Mouse (Mus musculus) midbrain, embryonic 15.5 days (tissue): ENCODE data around the gene Ubash3b. TPM values are rescaled to one million over a fixed set of nuclear protein-coding genes. Genes with fewer than 3 reads are reported as not detected.

Experiments
- ATAC-seq: fragments of 200-750 bp; cut with Nextera tagmentation; replicated peaks from 2 replicates; pipeline ENCODE4 v1.8.0; 2017; ENCODE audit warnings: moderate TSS enrichment
- H3K27ac ChIP-seq: fragments of 300-500 bp; sonication (generic); 2 replicates; pipeline ENCODE4 v1.5.1; 2015; ENCODE audit warnings: mild to moderate bottlenecking, inconsistent platforms
- H3K27me3 ChIP-seq: fragments of 300-500 bp; sonication (generic); replicated peaks from 2 replicates; pipeline ENCODE4 v1.6.1; 2015; ENCODE audit warnings: inconsistent platforms
- H3K36me3 ChIP-seq: fragments of 300-500 bp; sonication (generic); replicated peaks from 2 replicates; pipeline ENCODE4 v1.6.1; 2015; ENCODE audit warnings: inconsistent platforms
- H3K4me1 ChIP-seq: fragments of 300-500 bp; sonication (generic); 2 replicates; pipeline ENCODE4 v1.6.1; 2015; ENCODE audit warnings: inconsistent platforms
- H3K4me2 ChIP-seq: fragments of 300-500 bp; sonication (generic); 2 replicates; pipeline ENCODE4 v1.6.1; 2015; ENCODE audit warnings: inconsistent platforms, mild to moderate bottlenecking, moderate library complexity
- H3K4me3 ChIP-seq: fragments of 300-500 bp; sonication (generic); 2 replicates; pipeline ENCODE4 v1.5.1; 2015; ENCODE audit warnings: mild to moderate bottlenecking, inconsistent platforms
- H3K9ac ChIP-seq: fragments of 300-500 bp; sonication (generic); 2 replicates; pipeline ENCODE4 v1.6.1; 2015; ENCODE audit warnings: mild to moderate bottlenecking, inconsistent platforms
- H3K9me3 ChIP-seq: fragments of 300-500 bp; sonication (generic); 2 replicates; pipeline ENCODE4 v1.6.1; 2016; ENCODE audit warnings: inconsistent platforms
- WGBS: fragments of 180-500 bp; shearing (Covaris S2); methylation state at CpG from one replicate; pipeline ENCODE4 v1.1.7; 2015; ENCODE audit warnings: mixed read lengths; 5-methylcytosine and 5-hydroxymethylcytosine counted together
- polyA plus RNA-seq: library from polyadenylated mRNA; unstranded; fragments of >200 nt; fragmentation: Nextera tagmentation; extraction: Ambion mirVana; gene quantifications from 2 replicates; pipeline ENCODE4 v1.2.1, GENCODE M21; 2015

Ubash3b gene
- polyA plus RNA-seq, 1 experiment from 2014 or later = 23.9 TPM

DNA sequence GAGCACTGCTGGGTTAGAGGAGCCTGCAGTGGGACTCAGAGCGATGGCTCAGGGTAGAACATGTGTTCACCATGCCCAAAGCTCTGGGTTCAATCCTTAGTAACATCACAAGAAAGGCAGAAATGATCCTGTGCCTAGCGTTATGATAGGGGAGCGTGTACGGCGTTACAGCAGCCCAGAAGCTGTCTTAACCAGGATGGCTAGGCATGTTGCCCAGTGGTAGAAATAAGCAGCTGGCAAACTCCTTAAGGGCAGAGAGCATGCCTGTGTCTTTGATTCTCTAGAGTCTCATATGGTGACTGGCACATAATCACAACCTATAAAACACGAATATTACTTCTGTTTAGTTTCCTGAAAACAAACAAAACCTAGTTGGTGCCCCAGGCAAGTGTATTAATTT lies 170.0 kb downstream of the Ubash3b start:
- 79% methylated on average over 6 of the region's 6 CpGs for WGBS
- Histone ChIP-seq H3K9me3 (no peaks in the 10 kb centered on the region), H3K27me3 (no peaks in the 10 kb centered on the region), H3K4me2 (no peak overlapping the region), H3K27ac (no peak overlapping the region), H3K9ac (no peak overlapping the region), H3K4me3 (no peak overlapping the region), H3K36me3 (no peaks in the 10 kb centered on the region), H3K4me1 (peaks cover 4% of the 10 kb centered on the region)
- no peak for ATAC-seq

GRCm38 (mm10) chr9:40989940-40990588 lies 171.4 kb downstream of the Ubash3b start:
- no peaks in the 10 kb centered on the region for H3K36me3 ChIP-seq
- no peak overlapping the region for H3K4me2 ChIP-seq
- H3K27me3 ChIP-seq = no peaks in the 10 kb centered on the region
- H3K9ac ChIP-seq = peak overlapping the region; percentile 8; the same call in 1 of the 2 replicates
- peak overlapping the region; percentile 31 for H3K27ac ChIP-seq
- H3K9me3 ChIP-seq = no peaks in the 10 kb centered on the region
- H3K4me1 ChIP-seq = peaks cover 4% of the 10 kb centered on the region
- 37% methylated on average over 4 of the region's 4 CpGs for WGBS
- peak; percentile 85 for ATAC-seq
- no peak overlapping the region for H3K4me3 ChIP-seq

DNA sequence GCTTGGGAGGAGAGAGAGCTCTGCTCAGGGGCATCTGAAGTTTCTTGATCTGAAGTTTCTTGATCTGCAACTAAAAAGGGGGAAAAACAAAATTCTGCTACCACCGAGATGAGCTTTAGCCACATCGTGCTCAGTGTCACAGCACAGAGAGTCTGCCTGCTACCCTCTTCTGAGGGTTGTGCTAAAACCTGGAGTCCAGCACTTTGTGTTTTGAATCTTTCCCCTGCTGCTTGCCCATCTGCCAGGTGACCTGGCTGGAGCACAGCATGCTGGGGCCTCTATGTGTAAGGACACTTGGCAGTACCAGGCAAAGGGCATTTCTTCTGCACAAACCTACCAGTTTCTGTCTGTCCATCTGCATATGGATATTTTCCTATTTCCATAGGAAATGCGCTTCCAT lies 177.2 kb downstream of the Ubash3b start:
- H3K9me3 ChIP-seq = no peaks in the 10 kb centered on the region
- no peak overlapping the region for H3K27ac ChIP-seq
- H3K4me3 ChIP-seq = no peak overlapping the region
- H3K4me2 ChIP-seq = no peak overlapping the region
- no peaks in the 10 kb centered on the region for H3K36me3 ChIP-seq
- ATAC-seq = no peak
- no peaks in the 10 kb centered on the region for H3K27me3 ChIP-seq
- WGBS = 79% methylated on average over 3 of the region's 3 CpGs
- H3K9ac ChIP-seq = no peak overlapping the region
- H3K4me1 ChIP-seq = no peaks in the 10 kb centered on the region

DNA sequence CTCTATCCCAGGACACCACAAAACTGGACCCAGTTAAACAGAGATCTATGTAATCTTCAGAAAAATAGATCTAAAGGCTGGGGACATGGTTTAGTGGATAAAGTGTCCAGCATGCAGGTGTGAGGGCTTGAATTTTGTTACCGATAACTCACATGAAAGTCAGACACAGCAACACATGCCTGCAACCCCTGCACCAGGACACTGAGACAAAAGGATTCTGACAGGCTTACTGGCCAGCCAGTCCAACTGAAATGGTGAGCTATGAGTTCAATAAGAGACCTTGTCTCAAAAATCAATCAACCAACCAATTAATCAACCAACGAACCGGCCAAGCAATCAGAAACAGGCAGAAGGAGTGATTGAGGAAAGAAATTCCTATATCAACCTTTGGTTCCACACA lies 177.7 kb downstream of the Ubash3b start:
- ATAC-seq = no peak
- H3K4me2 ChIP-seq = no peak overlapping the region
- WGBS = 85% methylated on average over 3 of the region's 3 CpGs

GRCm38 (mm10) chr9:40982480-40982879 lies 179.0 kb downstream of the Ubash3b start:
- Histone ChIP-seq H3K27ac (peak overlapping the region; percentile 26; the same call in 1 of the 2 replicates), H3K27me3 (no peaks in the 10 kb centered on the region), H3K36me3 (no peaks in the 10 kb centered on the region), H3K9me3 (no peaks in the 10 kb centered on the region), H3K4me3 (no peak overlapping the region), H3K4me1 (no peaks in the 10 kb centered on the region), H3K9ac (no peak overlapping the region), H3K4me2 (no peak overlapping the region)
- 32% methylated on average over 6 of the region's 6 CpGs for WGBS
- no peak for ATAC-seq

More for the DNA sequence above, 177.7 kb downstream of the Ubash3b start:
- Histone ChIP-seq H3K27ac (no peak overlapping the region), H3K27me3 (no peaks in the 10 kb centered on the region), H3K36me3 (no peaks in the 10 kb centered on the region), H3K4me3 (no peak overlapping the region), H3K4me1 (no peaks in the 10 kb centered on the region), H3K9me3 (no peaks in the 10 kb centered on the region), H3K9ac (no peak overlapping the region)

- no peak overlapping the region for H3K4me2 ChIP-seq
- no peak overlapping the region for H3K9ac ChIP-seq
- H3K27ac ChIP-seq = no peak overlapping the region
- WGBS = 75% methylated on average over 11 of the region's 11 CpGs
- H3K4me3 ChIP-seq = no peak overlapping the region
- H3K4me1 ChIP-seq = no peaks in the 10 kb centered on the region
- no peaks in the 10 kb centered on the region for H3K27me3 ChIP-seq
- ATAC-seq = no peak
- no peaks in the 10 kb centered on the region for H3K36me3 ChIP-seq
- no peaks in the 10 kb centered on the region for H3K9me3 ChIP-seq
Observed at GRCm38 (mm10) chr9:40974042-40974801, 187.3 kb downstream of the Ubash3b start.

GRCm38 (mm10) chr9:40964418-40964714 lies 197.1 kb downstream of the Ubash3b start:
- H3K4me2 ChIP-seq = peak overlapping the region; percentile 94
- no peaks in the 10 kb centered on the region for H3K36me3 ChIP-seq
- peak overlapping the region; percentile 57 for H3K4me3 ChIP-seq
- H3K9ac ChIP-seq = peak overlapping the region; percentile 67
- ATAC-seq = 0 out of 2 replicates have a peak, but pooled peaks have one; percentile 29
- H3K9me3 ChIP-seq = no peaks in the 10 kb centered on the region
- H3K27me3 ChIP-seq = 0 out of 2 replicates have a peak, but pooled peaks cover 12% of the 10 kb centered on the region
- 12% methylated on average over 7 of the region's 7 CpGs for WGBS
- H3K27ac ChIP-seq = 0 out of 2 replicates have a peak overlapping the region, but pooled peaks have one; percentile 51
- H3K4me1 ChIP-seq = peaks cover 12% of the 10 kb centered on the region

- H3K4me3 ChIP-seq = peak within 1 kb of the TSS; percentile 57
- 1% methylated on average over 48 of the region's 51 CpGs for WGBS
- no peaks in the 10 kb centered on the region for H3K9me3 ChIP-seq
- peak within 1 kb of the TSS; percentile 94 for H3K4me2 ChIP-seq
- H3K36me3 ChIP-seq = no peaks in the 10 kb centered on the region
- peak; percentile 89 for ATAC-seq
- peak within 1 kb of the TSS; percentile 51; the same call in 1 of the 2 replicates for H3K27ac ChIP-seq
- peaks cover 12% of the 10 kb centered on the region for H3K4me1 ChIP-seq
- 0 out of 2 replicates have a peak, but pooled peaks cover 12% of the 10 kb centered on the region for H3K27me3 ChIP-seq
- peak within 1 kb of the TSS; percentile 67 for H3K9ac ChIP-seq
Observed at GRCm38 (mm10) chr9:40963586-40964417, 197.7 kb downstream of the Ubash3b start, which contains the start of gene Jhy. Jhy (minus strand) TSS chr9:40964118.

DNA sequence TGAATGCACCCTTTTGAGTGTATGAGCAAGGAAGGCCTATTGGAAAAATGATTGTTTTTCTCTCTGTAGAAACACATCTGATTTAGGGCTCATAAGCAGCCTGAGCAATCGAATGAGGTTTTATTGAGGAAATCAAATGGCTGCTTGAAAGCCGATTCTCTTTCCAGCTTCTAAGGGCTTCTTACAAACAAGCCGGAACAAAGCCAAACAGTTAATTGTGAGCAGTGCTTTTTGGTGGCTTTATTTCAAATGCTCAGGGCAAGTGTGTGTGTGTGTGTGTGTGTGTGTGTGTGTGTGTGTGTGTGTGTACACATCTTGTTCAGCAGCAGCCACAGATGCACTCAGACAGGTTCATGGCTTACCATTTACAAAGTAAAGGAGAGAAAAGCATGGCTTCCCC lies 200.1 kb downstream of the Ubash3b start:
- Histone ChIP-seq H3K36me3 (no peaks in the 10 kb centered on the region), H3K27me3 (0 out of 2 replicates have a peak, but pooled peaks cover 12% of the 10 kb centered on the region), H3K4me2 (no peak overlapping the region), H3K4me3 (no peak overlapping the region), H3K4me1 (peaks cover 12% of the 10 kb centered on the region), H3K9ac (no peak overlapping the region), H3K27ac (no peak overlapping the region), H3K9me3 (no peaks in the 10 kb centered on the region)
- WGBS = 54% methylated on average over 3 of the region's 3 CpGs
- ATAC-seq = no peak

Other genes starting within 250 kb of the Ubash3b start
- gene Jhy, start 197.6 kb downstream of the Ubash3b start, polyA plus RNA-seq = 0.97 and 1.1 TPM in 2 replicates
- gene Crtam, start 157.1 kb downstream of the Ubash3b start, polyA plus RNA-seq = 0.10 and 0.22 TPM in 2 replicates